Mouse (Mus musculus) fibroblast of lung, adult 2 months (primary cell): ENCODE results near the gene Polk.

ENCODE experiments used
- DNase-seq: peaks from one replicate; pipeline ENCODE4 v3.0.0-alpha.2; 2011; ENCODE audit warnings: low read depth

The Polk gene

DNA sequence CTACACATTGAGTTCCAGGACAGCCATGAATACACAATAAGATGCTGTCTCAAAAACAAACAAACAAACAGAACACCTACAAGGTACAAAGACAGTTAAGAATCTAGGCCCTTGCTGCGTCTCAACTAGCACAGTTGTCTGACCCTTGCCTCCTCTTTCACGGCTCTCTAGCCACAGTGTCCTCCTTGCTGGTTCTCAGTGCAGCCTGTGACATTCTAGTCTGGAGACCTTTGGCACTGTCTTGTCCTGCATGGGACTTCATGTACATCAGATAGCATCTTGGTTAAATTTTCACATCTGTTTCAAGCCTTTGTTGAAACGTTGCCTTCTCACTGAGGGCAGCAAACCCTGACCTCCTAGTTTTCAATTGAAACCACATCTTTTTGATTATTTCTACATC is 13.6 kb downstream of the Polk start:
- no peak for DNase-seq

DNA sequence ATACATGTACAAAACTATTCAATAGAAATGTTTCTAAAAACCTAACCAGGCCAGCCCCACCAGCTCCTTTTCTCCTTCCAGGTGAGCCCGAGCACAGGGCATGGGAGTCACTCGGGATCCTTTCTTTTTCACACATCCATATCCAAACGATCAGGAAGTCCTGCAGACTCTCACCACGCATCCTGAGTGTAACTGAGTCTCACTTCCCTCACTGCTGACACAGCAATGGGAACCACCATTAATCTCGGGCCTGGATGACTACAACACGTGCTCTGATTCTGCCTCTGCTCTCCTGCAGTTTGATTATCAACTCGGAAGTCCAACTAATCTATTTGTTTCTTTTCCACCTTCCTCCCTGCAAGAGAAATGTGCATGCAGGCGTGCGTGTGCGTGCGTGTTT is 14.5 kb downstream of the Polk start:
- DNase-seq: no peak

- DNase-seq: no peak
These were observed 15.4 kb downstream of the Polk start for GRCm38 (mm10) chr13:96527022-96527421.

- DNase-seq: no peak
These were observed 21.1 kb downstream of the Polk start for GRCm38 (mm10) chr13:96521294-96521693.

- no peak for DNase-seq
These were observed 25.0 kb downstream of the Polk start for GRCm38 (mm10) chr13:96517335-96517734.

DNA sequence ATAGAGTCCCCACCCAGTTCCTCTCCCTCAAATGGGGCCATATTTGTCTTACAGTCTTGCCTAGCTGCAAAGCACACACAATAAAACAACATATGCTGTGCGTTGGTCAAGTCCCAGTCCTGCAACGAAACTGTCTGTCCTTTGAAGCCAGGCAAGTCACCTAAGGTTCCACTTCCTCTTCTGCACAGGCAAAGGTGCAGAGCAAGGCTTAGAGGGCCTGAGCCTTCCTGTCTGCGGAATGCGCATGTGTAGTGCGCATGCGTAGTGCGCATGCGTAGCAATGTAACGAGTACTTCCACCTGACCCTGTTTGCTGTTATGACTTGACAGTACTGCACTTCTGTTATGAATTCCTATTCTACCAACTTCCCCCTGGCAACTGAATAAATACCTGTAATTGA is 26.1 kb downstream of the Polk start:
- DNase-seq: no peak

DNA sequence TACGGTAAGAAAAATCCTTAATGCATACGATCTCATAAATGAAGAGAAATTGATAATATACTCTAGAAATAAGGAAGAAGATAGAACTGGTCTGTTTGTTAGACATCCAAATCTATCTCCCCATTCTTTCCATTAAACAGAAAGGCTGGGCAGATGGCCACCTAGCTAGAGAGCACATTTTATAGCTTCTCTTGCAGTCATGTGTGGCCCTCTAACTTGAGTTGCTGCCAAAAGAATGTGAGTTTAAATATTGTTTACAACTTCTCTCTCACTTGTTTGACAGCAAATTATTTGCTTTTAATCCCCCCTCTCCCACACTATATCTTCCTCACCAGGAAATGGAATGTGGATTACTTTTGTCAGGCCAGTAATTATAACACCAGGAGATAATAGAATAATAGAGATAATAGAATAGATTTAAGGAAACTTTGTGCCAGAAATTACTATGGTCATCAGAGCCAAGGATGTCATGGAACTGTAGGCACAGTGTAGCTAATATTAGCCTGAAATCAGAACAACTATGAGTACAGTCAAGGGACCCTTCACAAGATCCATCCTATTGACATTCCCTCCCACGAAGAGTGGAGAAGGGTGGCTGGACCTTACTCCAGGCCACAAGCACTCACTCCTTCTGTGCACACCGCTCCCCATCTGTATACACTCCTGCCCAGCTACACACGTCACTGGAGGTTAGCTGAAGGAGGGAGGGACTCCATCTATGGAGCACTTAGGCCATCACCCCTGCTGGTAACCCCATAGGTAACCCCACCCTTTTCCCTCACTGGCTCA is 28.0 kb downstream of the Polk start:
- no peak for DNase-seq

- no peak for DNase-seq
These were observed 30.5 kb downstream of the Polk start for GRCm38 (mm10) chr13:96511893-96512292.

GRCm38 (mm10) chr13:96511262-96511661 is 31.1 kb downstream of the Polk start:
- DNase-seq: no peak

- no peak for DNase-seq
These were observed 31.7 kb downstream of the Polk start for GRCm38 (mm10) chr13:96510635-96511034.

GRCm38 (mm10) chr13:96507541-96507940 is 34.8 kb downstream of the Polk start:
- DNase-seq: no peak

- no peak for DNase-seq
These were observed 36.1 kb downstream of the Polk start for GRCm38 (mm10) chr13:96506313-96506712.

DNA sequence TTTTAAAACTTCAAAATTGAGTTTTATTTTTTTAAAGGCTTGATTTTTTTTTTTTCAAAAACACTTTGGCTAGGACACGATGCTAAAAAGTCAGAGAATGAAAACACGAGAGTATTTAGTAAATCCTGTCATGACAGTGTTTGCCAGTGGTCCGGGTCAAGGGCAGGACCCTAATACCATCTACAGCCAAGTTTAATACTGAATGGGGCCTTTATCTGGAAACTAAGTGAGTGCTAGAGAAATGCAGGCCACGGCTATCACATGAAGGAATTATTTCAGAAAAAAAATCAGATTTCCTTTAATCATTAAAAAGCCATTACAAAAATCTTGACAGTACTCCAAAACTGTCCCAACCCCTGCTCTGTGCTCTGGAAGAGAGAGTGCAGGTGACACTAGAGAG is 36.7 kb downstream of the Polk start:
- DNase-seq: no peak

DNA sequence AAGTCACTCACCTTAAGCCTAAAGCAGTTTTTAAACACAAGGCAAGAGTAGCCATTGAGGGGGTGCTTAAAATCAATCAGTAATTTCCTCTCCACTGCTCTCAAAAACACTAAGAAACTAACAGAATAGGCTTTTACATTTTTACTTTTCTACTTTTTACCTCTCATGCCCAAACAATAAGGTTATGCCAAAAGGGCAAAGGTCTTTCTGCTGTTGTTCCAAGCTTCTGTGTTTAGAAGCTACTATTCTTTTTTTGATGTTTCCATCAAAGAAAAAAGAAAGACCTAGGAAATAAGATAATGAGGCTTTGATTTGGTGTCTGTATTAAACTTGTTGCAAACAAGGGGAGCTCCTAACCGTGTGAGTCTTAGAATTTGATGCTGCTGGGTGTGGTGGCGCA is 42.5 kb downstream of the Polk start:
- DNase-seq: no peak

DNA sequence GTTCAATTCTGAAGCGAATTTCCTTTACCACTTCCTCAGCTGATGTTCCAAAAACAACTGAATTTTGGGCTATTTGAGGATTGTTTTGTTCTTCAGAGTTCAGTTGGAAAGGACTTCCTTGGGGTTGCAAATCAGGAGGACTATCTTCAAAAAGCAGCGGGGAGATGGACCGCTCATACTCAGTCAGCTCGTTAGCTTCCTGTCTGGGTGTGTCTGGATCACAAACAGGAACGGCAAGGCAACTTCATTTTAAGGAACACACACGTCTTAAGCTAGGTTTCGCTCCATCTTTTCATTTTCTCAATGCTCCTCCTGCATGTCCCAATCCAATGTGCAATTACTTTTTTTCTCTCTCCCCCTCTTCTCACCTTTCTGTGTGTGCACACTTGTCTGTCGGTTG is 45.7 kb downstream of the Polk start:
- no peak for DNase-seq

GRCm38 (mm10) chr13:96490433-96490832 is 51.9 kb downstream of the Polk start, which contains the start of gene Gm17622:
Gene Gm17622, plus strand, starts transcription at chr13:96490733.
- DNase-seq: no peak

DNA sequence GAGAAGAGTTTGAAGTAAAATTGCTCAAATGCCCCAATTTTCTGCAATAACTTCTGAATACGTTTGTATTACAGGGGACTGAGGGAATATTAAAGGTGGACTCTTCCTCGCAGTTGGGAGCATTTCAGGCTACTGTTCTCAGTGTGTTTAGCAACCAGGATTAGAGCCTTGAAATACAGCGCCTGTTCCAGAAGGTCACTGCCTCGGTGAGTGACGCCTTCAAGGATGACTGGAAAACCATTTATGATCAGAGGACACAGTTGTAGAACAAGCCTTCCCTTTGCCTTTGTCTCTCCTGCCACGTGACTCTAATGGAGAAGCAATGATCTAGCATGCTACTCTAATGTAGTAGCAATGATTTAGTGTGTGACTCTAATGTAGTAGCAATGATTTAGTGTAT is 54.4 kb downstream of the Polk start:
- DNase-seq: no peak

- no peak for DNase-seq
These were observed 55.1 kb downstream of the Polk start for GRCm38 (mm10) chr13:96487230-96487629.

DNA sequence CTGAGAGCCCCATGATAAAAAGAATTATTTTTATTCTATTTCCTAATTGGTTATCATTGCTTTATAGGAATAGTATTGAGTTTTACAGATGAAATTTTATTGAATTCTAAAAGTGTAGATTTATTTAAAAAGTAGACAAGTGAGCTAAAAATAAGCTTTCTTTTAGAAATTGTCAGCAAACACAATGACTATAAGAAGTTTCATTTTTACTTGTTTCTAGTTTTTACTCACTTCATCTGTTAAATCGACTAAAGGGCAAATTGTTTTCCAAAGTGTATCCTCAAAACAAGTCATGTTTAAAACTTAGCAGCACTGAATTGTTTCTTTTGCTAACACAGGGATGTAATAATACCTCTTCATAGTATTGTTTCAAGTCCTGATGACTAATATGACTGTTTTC is 63.4 kb downstream of the Polk start:
- DNase-seq: no peak

DNA sequence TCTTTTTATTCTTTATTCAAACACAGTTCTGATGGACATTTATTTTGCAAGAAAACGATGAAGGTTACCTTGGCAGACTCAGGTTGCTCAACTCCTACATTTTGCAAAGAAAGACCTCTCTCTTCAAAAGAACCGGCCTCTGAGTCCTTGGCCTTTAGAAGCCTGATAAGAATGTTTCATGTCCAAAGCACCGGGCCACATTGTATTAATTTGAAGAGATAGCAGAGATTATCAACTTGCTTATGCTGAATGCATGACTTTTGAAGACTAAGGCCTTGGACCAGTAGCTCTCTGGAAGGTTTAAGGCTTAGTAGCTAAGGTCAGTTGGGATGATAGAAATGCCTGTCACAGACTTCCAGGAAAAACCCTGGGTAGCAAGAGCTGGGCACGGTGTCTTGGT is 65.2 kb downstream of the Polk start:
- no peak for DNase-seq

DNA sequence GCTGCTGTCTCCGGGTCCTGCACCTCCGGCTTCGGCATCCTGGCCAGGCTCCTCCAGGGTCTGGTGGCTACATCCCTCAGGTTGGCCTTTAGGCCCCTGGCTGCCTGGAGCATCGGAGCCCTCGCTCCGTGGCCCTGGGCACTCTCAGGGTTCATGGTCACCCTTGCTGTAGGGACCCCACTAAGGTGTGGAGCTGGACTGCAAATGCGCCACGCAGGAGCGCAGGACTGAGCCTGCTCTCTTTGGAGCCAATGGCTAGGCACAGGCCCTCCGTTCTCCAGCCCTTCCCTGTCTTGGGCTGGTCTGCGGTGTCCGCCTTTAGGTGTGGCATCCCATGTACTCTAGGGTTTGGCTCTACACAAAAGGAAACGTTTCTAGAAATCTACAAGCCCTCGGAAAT is 71.4 kb downstream of the Polk start, which contains the start of gene Ankdd1b:
TSS of gene Ankdd1b (minus strand) at position 242 of the 400 bp plus-strand sequence.
- DNase-seq: no peak

DNA sequence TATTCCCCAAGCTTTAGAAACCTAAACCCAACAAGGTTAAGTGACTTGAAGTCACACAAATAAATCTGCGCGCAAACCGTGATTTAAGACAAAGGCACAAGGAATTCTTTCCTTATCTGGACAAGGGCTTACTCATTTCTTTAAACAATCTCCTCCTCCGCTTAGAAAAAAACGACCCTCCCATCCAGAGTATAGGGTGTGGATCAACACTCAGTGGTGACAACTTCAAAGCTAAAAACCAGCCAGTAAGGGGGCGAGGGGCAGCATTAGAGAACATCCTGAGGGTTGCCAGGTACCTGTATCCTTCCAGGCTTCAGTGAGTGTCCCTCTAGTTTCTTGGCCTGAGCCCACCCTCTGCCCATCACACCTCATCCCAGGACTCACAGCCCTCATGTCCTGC is 71.8 kb downstream of the Polk start:
- no peak for DNase-seq

GRCm38 (mm10) chr13:96468678-96469077 is 73.7 kb downstream of the Polk start:
- no peak for DNase-seq

DNA sequence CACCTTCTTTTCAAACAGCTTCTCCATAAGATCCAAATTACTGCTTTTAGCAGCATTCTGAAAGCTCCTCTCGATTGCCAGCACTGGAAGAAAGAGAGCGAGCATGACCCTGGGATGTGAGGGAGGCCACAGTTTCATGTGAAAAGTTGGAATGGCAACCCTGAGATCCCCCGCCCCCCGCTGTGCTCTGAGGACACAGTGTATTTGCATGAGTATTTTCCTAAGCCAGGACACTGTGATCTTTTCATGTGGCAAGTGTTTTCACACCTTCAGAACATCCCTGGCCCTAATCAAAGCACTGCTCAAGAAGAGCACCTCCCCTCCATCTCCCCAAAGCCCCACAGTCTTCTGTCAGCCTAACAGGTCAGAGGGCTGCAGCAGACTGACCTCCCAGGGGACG is 77.1 kb downstream of the Polk start:
- DNase-seq: no peak
